Mouse (Mus musculus) lung, adult 2 months (tissue): ENCODE measurements at regions not wholly inside any gene's neighbourhood (a gene's known extent, or its start where the extent isn't known, plus 50 kb on each side); places are given as distances from the start of the nearest gene placed in this dataset.

Experiments used
- DNase-seq: peaks from one replicate; pipeline ENCODE4 v3.0.0; 2022
- H3K4me1 ChIP-seq: fragments of 200-500 bp; 2 replicates; pipeline ENCODE4 v1.6.1; 2011; ENCODE audit warnings: low read length; ENCODE audit not compliant: control insufficient read depth, insufficient read depth
- H3K4me3 ChIP-seq: fragments of 200-500 bp; replicated peaks from 2 replicates; pipeline ENCODE3; 2011; ENCODE audit warnings: low read depth, mild to moderate bottlenecking, control low read depth, low read length; ENCODE audit errors: extremely low read depth
- CTCF ChIP-seq: fragments of 200-500 bp; IDR thresholded peaks from 2 replicates; pipeline ENCODE4 v1.5.1; 2011; ENCODE audit warnings: mild to moderate bottlenecking, low read length, control low read depth; ENCODE audit not compliant: insufficient read depth
- POLR2A ChIP-seq: fragments of 200-500 bp; IDR thresholded peaks from 2 replicates; pipeline ENCODE4 v1.6.1; 2011; ENCODE audit warnings: low read depth, mild to moderate bottlenecking, control low read depth, low read length, borderline replicate concordance; ENCODE audit errors: extremely low read depth
- WGBS: fragments of 180-500 bp; shearing (Covaris S2); methylation state at CpG from one replicate; pipeline ENCODE4 v1.1.7; 2018; 5-methylcytosine and 5-hydroxymethylcytosine counted together

DNA sequence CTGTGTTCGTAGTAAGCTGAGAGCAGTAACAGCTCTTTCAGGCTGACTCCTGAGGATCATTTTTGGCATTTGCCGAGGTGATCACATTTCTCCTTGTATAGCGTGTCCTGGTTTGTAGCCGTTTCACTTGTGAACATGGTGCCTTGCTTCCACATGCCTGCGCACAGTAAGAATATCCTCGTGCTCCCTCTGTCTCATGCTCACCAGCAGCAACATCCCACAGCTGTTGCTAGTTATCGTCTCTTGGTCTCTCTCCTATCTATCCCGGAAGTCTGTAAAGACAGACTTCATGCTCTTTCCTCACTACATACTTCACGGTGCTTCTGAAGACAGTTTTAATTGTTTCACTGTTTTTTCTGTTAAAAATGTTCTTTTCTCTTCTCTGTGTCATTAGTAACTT lies 331.7 kb upstream of the Tmc3 start:
- WGBS = 72% methylated on average over 9 of the region's 9 CpGs
- TF ChIP-seq POLR2A = no peak
- TF ChIP-seq CTCF = no peak
- DNase-seq = no peak
- no peaks in the 10 kb centered on the region for H3K4me1 ChIP-seq
- H3K4me3 ChIP-seq = no peak overlapping the region

- no peak for DNase-seq
- no peaks in the 10 kb centered on the region for H3K4me1 ChIP-seq
- no peak for TF ChIP-seq CTCF
- no peak for TF ChIP-seq POLR2A
- H3K4me3 ChIP-seq = no peak overlapping the region
- 39% methylated on average over 3 of the region's 3 CpGs for WGBS
Observed at GRCm38 (mm10) chr7:83253432-83253831, 331.3 kb upstream of the Tmc3 start.

- no peaks in the 10 kb centered on the region for H3K4me1 ChIP-seq
- DNase-seq = no peak
- WGBS = 85% methylated on average over 4 of the region's 4 CpGs
Observed at GRCm38 (mm10) chr7:83254411-83254810, 330.3 kb upstream of the Tmc3 start.

GRCm38 (mm10) chr7:83256236-83256784 lies 328.4 kb upstream of the Tmc3 start:
- WGBS = 81% methylated on average over 6 of the region's 6 CpGs
- no peak overlapping the region for H3K4me3 ChIP-seq
- TF ChIP-seq POLR2A (no peak), CTCF (no peak)
- H3K4me1 ChIP-seq = no peaks in the 10 kb centered on the region
- DNase-seq = no peak

More at GRCm38 (mm10) chr7:83254411-83254810, 330.3 kb upstream of the Tmc3 start:
- H3K4me3 ChIP-seq = no peak overlapping the region
- TF ChIP-seq CTCF = no peak

DNA sequence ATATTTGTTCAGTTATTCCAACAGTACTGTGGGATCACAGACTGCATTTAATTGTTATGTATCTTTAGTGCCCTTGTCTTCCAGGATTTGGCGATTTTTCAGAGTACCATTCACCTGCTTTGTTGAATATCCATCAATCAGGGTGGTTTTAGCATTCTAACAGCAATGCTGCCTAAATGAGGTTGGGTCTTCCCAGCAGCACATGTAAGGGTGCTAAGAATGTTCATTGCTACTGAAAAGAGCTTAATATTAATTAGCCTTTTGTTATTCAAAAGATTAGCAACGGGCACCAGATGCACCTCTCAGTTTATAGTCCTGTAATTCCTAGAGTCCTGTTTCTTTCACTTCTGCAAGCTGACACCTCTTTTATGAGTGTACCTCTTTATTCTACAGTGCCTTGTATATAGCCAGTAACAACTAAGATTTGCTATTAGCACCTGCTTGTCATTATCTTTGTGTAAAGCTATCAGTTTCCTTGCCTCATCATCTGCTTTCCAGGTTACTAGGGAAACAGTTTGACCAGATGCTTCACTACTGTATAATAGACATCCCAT lies 326.3 kb upstream of the Tmc3 start:
- 72% methylated on average over 2 of the region's 2 CpGs for WGBS
- TF ChIP-seq POLR2A (no peak), CTCF (no peak)
- Histone ChIP-seq H3K4me3 (no peak overlapping the region), H3K4me1 (no peaks in the 10 kb centered on the region)
- no peak for DNase-seq

GRCm38 (mm10) chr7:83261489-83261888 lies 323.2 kb upstream of the Tmc3 start:
- TF ChIP-seq CTCF = no peak
- TF ChIP-seq POLR2A = no peak
- Histone ChIP-seq H3K4me1 (no peaks in the 10 kb centered on the region), H3K4me3 (no peak overlapping the region)
- DNase-seq = no peak

DNA sequence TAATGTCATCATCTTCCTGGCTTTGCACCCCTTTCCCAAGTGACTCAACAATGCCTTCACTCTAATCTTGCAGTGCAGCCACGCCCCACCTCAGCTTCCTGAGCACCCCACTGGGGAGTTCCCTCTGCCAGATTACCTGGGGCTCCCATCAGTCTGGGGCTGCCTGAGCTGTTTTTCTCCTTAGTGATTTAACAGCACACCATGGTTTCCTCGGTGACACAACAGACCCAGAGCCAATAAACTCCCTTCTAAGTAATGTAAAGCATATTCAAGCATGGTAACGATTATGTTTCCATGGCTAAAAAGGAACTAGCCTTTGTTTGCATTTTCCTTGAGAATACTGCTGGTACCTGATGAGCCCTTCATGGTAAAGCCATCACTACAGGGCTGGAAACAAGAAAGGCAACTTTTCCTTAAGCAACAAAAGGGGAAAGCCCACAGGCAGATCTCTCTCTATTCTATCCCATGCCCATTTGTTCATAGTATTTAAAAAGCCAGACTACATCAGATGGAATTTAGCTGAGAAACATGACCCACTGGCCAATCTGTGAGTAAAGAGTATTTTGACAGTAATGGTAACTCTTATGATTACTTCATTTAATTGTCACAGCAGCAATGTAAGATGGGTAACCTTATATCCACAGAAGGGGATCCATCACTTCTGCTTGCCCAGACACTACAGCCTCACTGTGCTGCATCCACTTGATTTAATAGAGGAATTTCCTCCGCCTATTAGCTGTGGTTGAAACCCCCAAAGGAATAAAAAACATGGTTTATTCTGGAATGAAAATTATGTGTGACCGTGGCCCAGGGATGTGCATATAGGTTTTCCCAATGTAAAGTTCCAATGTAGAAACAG lies 294.6 kb upstream of the Tmc3 start:
- no peak for TF ChIP-seq CTCF
- TF ChIP-seq POLR2A = no peak
- no peaks in the 10 kb centered on the region for H3K4me1 ChIP-seq
- WGBS = 55% methylated on average over 5 of the region's 5 CpGs
- DNase-seq = no peak
- no peak overlapping the region for H3K4me3 ChIP-seq

DNA sequence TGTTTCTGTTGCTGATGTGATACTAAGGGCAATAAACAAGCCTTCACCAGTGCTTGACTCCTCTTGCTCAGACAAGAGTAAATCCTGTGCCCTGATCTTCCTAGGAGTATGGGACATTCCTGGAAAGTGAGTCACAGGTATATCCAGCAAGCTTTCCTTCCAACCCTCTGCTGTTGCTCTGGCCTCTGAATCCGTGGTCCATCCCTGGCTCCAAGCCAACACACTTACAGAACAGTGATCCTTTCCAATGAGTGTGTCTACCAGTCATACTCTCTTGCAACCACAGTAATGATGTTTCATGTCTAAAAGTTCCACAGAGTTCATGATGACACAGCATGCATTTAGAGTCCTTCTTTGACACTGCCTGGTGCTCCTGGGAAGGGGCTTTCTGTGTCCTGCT lies 277.6 kb upstream of the Tmc3 start:
- WGBS = 11% methylated on average over 1 of the region's 1 CpGs
- TF ChIP-seq CTCF (no peak), POLR2A (no peak)
- no peak for DNase-seq
- Histone ChIP-seq H3K4me3 (no peak overlapping the region), H3K4me1 (no peaks in the 10 kb centered on the region)

DNA sequence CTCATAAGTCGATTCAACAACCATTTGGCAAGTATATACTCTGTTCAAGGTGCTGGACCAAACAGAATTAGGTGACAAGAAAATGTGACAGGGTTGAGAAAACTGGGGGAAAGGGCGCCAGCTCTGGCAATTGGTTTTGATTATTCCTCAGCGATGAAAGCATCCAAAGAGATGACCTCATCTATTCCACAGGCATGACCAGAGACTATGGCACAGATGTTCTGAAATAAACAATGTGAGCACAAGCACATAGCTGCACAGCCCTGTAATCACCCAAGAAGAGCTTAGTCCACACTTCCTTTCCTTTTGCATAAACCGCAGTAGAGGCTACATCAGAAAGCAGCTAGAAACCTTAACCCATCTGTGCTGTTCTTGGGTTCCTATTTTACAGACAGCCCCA lies 272.6 kb upstream of the Tmc3 start:
- H3K4me1 ChIP-seq = no peaks in the 10 kb centered on the region
- TF ChIP-seq CTCF (no peak), POLR2A (no peak)
- H3K4me3 ChIP-seq = no peak overlapping the region
- WGBS = 46% methylated on average over 4 of the region's 4 CpGs
- no peak for DNase-seq
